Mouse (Mus musculus): ENCODE results near the gene Gm960. TPM values are rescaled to one million over a fixed set of nuclear protein-coding genes. Genes with fewer than 3 reads are reported as not detected.

Gm960 gene
- polyA plus RNA-seq, 1 experiment from 2014 or later: 5.4 TPM

DNA sequence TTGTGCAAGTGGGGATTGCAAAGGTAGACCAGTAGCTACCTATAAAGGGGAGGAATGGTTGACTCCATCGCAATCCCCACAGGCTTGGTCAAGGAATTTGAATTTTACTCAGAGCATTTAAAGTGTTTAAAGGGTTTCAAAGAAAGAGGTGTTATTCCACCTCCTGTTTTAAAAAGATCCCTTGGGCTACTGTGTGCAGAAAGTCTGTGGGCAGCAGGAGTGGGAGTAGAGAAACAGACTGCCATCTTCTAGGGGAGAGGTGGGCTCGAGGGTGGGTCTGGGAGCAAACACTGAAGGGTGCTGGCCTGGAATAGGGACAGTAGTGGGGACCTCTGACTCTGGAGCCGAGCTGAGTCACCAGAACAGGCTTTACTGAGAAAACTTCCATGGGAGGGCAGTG, 34.6 kb upstream of the Gm960 start:
- H3K4me1 ChIP-seq: no peaks in the 10 kb centered on the region
- no peak for ATAC-seq (ENCODE audit: insufficient number of reproducible peaks, low FRiP score, low TSS enrichment, low read depth)
- no peaks in the 10 kb centered on the region for H3K27me3 ChIP-seq
- no peak overlapping the region for H3K4me3 ChIP-seq (replicated peaks)
- no peak overlapping the region for H3K4me2 ChIP-seq (replicated peaks)
- H3K36me3 ChIP-seq: no peaks in the 10 kb centered on the region
- H3K9ac ChIP-seq: no peak overlapping the region
- H3K9me3 ChIP-seq (replicated peaks): no peaks in the 10 kb centered on the region
- no peak overlapping the region for H3K27ac ChIP-seq (replicated peaks)
- WGBS: 83% methylated on average over 3 of the region's 3 CpGs

DNA sequence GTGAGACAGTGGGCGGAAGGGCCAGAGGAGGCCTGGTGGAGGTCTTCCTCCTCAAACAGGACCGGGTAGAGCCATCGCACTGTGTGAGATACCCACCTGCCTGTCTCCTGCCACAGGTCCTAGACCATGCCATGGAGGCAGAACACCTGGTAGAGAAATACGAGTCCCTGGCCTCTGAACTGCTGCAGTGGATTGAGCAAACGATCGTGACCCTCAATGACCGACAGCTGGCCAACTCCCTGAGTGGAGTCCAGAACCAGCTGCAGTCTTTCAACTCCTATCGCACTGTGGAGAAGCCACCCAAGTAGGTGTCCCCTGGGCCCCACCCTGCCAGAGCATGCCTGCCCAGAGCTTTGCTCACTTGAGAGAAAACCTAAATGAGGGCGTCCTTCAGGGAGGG, 30.7 kb upstream of the Gm960 start:
- no peaks in the 10 kb centered on the region for H3K27me3 ChIP-seq
- H3K9me3 ChIP-seq (replicated peaks): no peaks in the 10 kb centered on the region
- no peak for ATAC-seq (ENCODE audit: insufficient number of reproducible peaks, low FRiP score, low TSS enrichment, low read depth)

DNA sequence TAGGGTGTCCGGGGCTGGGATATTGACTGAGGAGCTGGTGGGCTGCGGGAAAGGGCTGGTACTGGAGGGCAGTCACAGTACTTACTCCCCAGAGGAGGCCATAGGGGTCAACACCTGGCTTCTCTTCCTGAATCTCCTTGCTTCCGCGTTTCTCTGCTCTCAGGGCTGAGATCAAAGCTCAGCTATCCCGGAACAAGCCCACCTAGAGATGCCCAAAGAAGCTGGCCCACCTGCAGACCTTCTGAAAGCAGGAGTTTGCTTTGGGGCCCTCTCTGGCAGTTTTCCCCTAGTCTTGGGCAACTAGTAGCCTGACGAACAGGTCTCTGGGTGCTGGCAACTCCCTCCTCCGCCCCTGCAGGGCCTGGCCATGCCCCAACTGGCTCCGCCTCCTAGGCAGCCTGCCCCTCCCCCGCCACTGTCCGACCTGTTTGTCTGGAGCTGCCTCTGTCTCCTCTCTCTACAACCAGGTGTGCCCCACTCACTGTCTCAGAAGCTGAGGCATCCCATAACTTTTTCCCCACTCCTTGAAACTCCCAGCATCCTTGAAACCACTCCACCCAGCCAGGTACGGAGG, 22.3 kb upstream of the Gm960 start:
- Histone ChIP-seq H3K36me3 (no peaks in the 10 kb centered on the region), H3K27ac (replicated peaks) (peak overlapping the region; percentile 77), H3K4me1 (peaks cover 13% of the 10 kb centered on the region; the same call in 1 of the 2 replicates), H3K9me3 (replicated peaks) (no peaks in the 10 kb centered on the region), H3K27me3 (no peaks in the 10 kb centered on the region), H3K4me2 (replicated peaks) (peak overlapping the region; percentile 34), H3K4me3 (replicated peaks) (peak overlapping the region; percentile 31), H3K9ac (no peak overlapping the region)
- ATAC-seq (ENCODE audit: insufficient number of reproducible peaks, low FRiP score, low TSS enrichment, low read depth): no peak
- 16% methylated on average over 11 of the region's 11 CpGs for WGBS

More for the DNA sequence above, 30.7 kb upstream of the Gm960 start:
- no peak overlapping the region for H3K4me2 ChIP-seq (replicated peaks)
- H3K9ac ChIP-seq: no peak overlapping the region
- H3K27ac ChIP-seq (replicated peaks): no peak overlapping the region
- no peaks in the 10 kb centered on the region for H3K4me1 ChIP-seq
- H3K36me3 ChIP-seq: no peaks in the 10 kb centered on the region
- 85% methylated on average over 9 of the region's 9 CpGs for WGBS
- no peak overlapping the region for H3K4me3 ChIP-seq (replicated peaks)

DNA sequence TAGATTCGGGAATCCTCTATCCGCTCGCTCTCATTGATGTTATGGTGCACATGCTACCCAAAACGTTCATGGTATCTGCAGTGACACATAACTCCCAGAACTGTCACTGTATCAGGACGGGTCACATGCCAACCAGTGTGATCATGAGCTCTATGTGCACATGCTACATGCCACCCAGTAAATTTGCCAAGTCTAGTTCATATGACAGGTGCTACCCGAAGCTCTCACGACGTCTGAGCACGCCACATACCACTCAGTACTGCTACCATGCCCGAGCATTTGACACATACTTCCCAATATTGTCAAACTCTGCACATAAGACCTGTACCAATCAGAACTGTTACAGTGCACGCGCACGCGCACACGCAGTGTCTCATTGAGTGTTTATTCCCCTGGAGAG, 21.6 kb upstream of the Gm960 start:
- peak overlapping the region; percentile 66; the same call in 1 of the 2 replicates for H3K27ac ChIP-seq (replicated peaks)
- 68% methylated on average over 15 of the region's 15 CpGs for WGBS
- no peaks in the 10 kb centered on the region for H3K9me3 ChIP-seq (replicated peaks)
- H3K36me3 ChIP-seq: no peaks in the 10 kb centered on the region
- H3K27me3 ChIP-seq: peaks cover under 1% of the 10 kb centered on the region
- H3K4me1 ChIP-seq: peaks cover 13% of the 10 kb centered on the region; the same call in 1 of the 2 replicates
- H3K9ac ChIP-seq: no peak overlapping the region
- ATAC-seq (ENCODE audit: insufficient number of reproducible peaks, low FRiP score, low TSS enrichment, low read depth): no peak
- H3K4me2 ChIP-seq (replicated peaks): peak overlapping the region; percentile 34; the same call in 1 of the 2 replicates
- H3K4me3 ChIP-seq (replicated peaks): peak overlapping the region; percentile 31

DNA sequence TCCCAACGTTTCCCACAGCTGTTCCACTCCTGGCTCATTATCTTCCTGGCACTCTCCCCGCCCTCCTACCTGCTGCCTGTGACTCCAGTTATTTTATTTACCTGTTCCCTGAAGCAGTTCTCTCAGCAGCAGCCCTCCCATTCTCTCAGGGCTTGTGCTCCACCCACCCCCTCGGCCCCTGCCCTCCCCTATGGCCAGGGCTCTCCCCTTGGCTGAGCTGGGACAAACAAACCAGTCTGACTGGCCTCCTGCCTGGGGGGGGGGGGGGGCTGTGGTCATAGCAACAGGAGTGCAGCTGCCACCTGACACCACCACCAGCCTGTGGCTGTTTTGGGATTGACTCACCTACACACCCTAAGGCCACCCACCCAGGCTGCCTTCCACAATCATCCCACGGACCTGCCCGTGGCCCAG, 20.9 kb upstream of the Gm960 start:
- Histone ChIP-seq H3K36me3 (no peaks in the 10 kb centered on the region), H3K27ac (replicated peaks) (peak overlapping the region; percentile 53; the same call in 1 of the 2 replicates), H3K9ac (no peak overlapping the region), H3K4me1 (peaks cover 13% of the 10 kb centered on the region; the same call in 1 of the 2 replicates), H3K9me3 (replicated peaks) (no peaks in the 10 kb centered on the region), H3K27me3 (peaks cover 8% of the 10 kb centered on the region), H3K4me2 (replicated peaks) (no peak overlapping the region; the same call in 1 of the 2 replicates), H3K4me3 (replicated peaks) (no peak overlapping the region)
- 14% methylated on average over 5 of the region's 5 CpGs for WGBS
- peak; percentile 64; the same call in 1 of the 2 replicates for ATAC-seq (ENCODE audit: insufficient number of reproducible peaks, low FRiP score, low TSS enrichment, low read depth)

DNA sequence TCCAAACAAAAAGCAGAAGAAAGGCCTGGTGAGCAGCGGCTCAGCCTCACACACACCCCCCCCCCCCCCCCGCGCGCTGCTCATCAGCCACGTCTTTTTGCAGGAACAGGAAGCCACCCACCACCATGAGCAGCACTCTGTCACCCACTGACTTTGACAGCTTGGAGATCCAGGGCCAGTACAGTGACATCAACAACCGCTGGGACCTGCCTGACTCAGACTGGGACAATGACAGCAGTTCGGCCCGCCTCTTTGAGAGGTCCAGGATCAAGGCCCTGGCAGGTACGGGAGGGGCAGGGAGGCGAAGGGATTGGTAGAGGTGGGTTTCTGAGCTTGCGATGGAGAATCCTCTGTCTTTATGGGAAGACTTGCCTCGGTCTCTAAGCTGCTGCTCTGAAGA, 20.2 kb upstream of the Gm960 start:
- Histone ChIP-seq H3K9me3 (replicated peaks) (no peaks in the 10 kb centered on the region), H3K27me3 (peaks cover 15% of the 10 kb centered on the region), H3K9ac (no peak overlapping the region), H3K36me3 (no peaks in the 10 kb centered on the region), H3K4me2 (replicated peaks) (no peak overlapping the region), H3K27ac (replicated peaks) (peak overlapping the region; percentile 11; the same call in 1 of the 2 replicates), H3K4me3 (replicated peaks) (no peak overlapping the region), H3K4me1 (peaks cover 13% of the 10 kb centered on the region; the same call in 1 of the 2 replicates)
- ATAC-seq (ENCODE audit: insufficient number of reproducible peaks, low FRiP score, low TSS enrichment, low read depth): no peak
- WGBS: 27% methylated on average over 10 of the region's 12 CpGs

DNA sequence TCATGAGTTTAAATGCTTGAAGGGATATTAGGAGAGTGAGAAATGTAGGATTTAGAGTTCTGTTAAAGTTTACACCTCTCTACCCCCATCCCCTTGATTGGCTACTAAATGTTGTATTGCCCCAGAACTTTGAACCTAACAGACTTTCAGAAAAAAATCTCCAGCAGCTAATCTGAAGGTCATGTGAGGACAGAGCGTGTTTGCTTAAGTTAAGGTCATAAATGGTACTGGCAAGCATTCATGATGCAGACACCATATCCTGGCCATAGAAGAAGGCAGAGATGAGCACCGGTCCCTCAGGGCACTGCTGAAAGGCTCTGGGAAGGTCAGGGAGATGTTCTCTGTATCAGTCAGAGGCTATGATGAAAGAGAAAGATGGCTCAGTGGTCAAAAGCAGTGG, 18.8 kb upstream of the Gm960 start:
- WGBS: 93% methylated on average over 2 of the region's 2 CpGs
- H3K4me3 ChIP-seq (replicated peaks): no peak overlapping the region
- H3K36me3 ChIP-seq: no peaks in the 10 kb centered on the region
- H3K9ac ChIP-seq: no peak overlapping the region
- ATAC-seq (ENCODE audit: insufficient number of reproducible peaks, low FRiP score, low TSS enrichment, low read depth): no peak
- no peak overlapping the region for H3K27ac ChIP-seq (replicated peaks)
- no peaks in the 10 kb centered on the region for H3K9me3 ChIP-seq (replicated peaks)
- H3K4me2 ChIP-seq (replicated peaks): no peak overlapping the region
- peaks cover 21% of the 10 kb centered on the region for H3K4me1 ChIP-seq
- H3K27me3 ChIP-seq: peaks cover 29% of the 10 kb centered on the region

DNA sequence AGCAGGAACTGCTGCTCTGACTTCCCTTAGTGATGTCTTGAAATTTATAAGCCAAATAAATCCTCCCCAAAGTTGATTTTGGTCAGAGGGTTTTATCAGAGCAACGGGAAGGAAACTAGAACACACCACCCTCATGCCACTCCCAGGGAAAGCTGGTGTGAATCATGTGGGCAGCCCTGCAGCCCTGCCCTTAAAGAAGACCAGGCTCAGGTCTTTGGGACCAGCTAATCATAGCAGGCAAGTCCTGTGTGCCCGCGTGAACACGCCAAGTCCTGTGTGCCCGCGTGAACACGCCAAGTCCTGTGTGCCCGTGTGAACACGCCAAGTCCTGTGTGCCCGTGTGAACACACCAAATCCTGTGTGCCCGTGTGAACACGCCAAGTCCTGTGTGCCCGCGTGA, 18.3 kb upstream of the Gm960 start:
- H3K9me3 ChIP-seq (replicated peaks): no peaks in the 10 kb centered on the region
- no peaks in the 10 kb centered on the region for H3K36me3 ChIP-seq
- ATAC-seq (ENCODE audit: insufficient number of reproducible peaks, low FRiP score, low TSS enrichment, low read depth): no peak
- no peak overlapping the region for H3K27ac ChIP-seq (replicated peaks)
- no peak overlapping the region for H3K9ac ChIP-seq
- 96% methylated on average over 14 of the region's 14 CpGs for WGBS
- H3K4me2 ChIP-seq (replicated peaks): no peak overlapping the region
- H3K4me1 ChIP-seq: peaks cover 27% of the 10 kb centered on the region
- peaks cover 34% of the 10 kb centered on the region for H3K27me3 ChIP-seq
- H3K4me3 ChIP-seq (replicated peaks): no peak overlapping the region

DNA sequence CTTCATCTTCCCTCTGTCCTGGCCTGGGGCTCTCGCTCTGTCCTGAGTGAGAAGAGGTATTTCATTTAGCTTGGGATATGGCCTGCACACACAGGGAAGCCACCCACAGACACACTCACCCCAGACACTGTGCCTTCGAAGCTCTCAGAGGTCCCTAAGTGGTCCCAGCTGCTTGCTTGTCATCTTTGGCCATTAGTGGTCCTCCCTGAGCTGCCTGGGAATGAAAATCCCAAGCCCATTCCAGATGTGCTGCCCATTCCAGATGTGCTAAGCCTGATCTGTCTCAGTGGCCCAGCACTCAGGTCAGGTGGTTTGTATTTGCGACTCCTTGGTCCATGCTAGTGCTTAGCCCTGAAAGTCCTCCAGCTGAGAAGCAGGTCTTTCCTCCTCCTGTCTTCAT, 15.4 kb upstream of the Gm960 start:
- no peak for ATAC-seq (ENCODE audit: insufficient number of reproducible peaks, low FRiP score, low TSS enrichment, low read depth)
- Histone ChIP-seq H3K9me3 (replicated peaks) (no peaks in the 10 kb centered on the region), H3K27me3 (peaks cover 50% of the 10 kb centered on the region), H3K4me3 (replicated peaks) (no peak overlapping the region), H3K4me1 (peaks cover 27% of the 10 kb centered on the region), H3K4me2 (replicated peaks) (no peak overlapping the region), H3K27ac (replicated peaks) (no peak overlapping the region), H3K36me3 (no peaks in the 10 kb centered on the region), H3K9ac (no peak overlapping the region)
- 41% methylated on average over 3 of the region's 3 CpGs for WGBS

DNA sequence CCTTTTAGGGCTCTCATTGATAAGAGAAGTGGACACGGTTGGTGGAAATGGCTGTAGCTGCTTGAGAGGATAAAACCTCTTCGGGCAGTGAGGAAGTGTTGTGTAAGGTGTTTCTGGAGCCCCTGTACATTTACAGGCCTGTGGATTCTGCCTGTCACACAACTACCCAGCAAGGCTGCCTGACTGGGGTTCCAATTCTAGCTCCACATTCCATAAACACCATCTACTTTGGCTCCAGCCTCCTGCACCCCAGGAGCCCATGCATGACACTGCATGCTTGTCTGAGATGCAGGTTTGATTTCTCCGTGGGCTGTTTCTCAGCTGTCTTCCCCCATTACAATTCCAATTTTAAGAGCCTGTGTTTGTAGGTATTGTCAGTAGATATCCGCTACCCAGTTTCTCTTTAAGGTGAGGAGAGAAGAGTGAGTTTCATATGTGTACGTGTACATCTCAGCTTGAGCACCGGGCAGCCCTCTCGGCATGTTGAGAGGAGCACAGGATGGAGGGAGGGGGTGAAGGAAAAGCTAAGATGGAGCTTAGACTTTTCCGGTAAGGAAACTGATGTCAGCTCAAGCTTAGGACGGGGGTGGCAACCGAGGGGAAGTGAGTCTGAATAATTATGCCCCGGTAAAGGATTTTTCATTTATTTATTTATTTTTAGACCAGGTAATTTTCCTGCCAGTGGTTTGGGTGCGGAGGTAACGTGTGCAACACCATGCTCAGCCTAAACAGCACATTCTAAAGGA, 14.5 kb upstream of the Gm960 start:
- no peak overlapping the region for H3K27ac ChIP-seq (replicated peaks)
- no peaks in the 10 kb centered on the region for H3K9me3 ChIP-seq (replicated peaks)
- ATAC-seq (ENCODE audit: insufficient number of reproducible peaks, low FRiP score, low TSS enrichment, low read depth): no peak
- no peak overlapping the region for H3K9ac ChIP-seq
- peaks cover 20% of the 10 kb centered on the region for H3K4me1 ChIP-seq
- H3K4me3 ChIP-seq (replicated peaks): peak overlapping the region; percentile 53
- no peaks in the 10 kb centered on the region for H3K36me3 ChIP-seq
- peaks cover 50% of the 10 kb centered on the region for H3K27me3 ChIP-seq
- H3K4me2 ChIP-seq (replicated peaks): peak overlapping the region; percentile 97
- 30% methylated on average over 13 of the region's 13 CpGs for WGBS

DNA sequence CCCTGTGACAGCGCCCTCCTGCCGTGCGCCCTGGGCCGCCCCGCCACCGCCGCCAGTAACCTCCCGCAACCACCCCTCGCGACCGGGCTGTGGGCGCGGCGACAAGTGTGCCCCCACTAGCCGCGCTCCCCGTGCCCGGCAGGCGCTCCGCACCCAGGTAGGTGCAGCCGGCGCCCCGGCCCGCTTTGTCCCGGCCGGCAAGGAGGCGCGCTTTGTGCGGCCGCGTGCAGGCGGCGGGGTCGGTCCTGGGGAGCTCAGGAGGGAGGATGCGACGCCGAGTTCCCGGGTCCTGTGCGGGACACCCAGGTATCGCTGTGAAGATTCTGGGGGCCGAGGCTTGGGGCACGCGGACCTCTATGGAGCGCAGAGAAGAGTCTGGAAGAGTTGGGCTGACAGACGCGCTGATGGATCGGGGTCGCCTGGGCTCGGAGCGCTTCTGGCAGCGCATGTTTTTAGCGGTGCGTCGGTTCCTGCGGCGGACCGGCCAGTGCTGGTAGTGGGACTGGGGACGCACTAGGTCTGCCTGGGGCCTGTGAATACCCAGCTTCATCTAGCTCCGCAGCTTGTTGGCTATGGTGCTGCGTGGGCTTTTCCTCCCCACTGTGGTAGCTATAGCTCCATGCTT, 13.8 kb upstream of the Gm960 start:
- Histone ChIP-seq H3K27ac (replicated peaks) (no peak overlapping the region), H3K4me2 (replicated peaks) (peak overlapping the region; percentile 97), H3K36me3 (no peaks in the 10 kb centered on the region), H3K9ac (0 out of 2 replicates have a peak overlapping the region, but pooled peaks have one; percentile 15), H3K4me3 (replicated peaks) (peak overlapping the region; percentile 53), H3K4me1 (peaks cover 20% of the 10 kb centered on the region), H3K9me3 (replicated peaks) (no peaks in the 10 kb centered on the region), H3K27me3 (peaks cover 50% of the 10 kb centered on the region)
- 0 out of 2 replicates have a peak, but pooled peaks have one; percentile 15 for ATAC-seq (ENCODE audit: insufficient number of reproducible peaks, low FRiP score, low TSS enrichment, low read depth)
- whole genome bisulfite sequencing: under 1% methylated on average over 56 of the region's 60 CpGs

All from embryonic facial prominence, embryonic 15.5 days (tissue).